Mouse (Mus musculus): ENCODE data around the gene Kcne2.

GRCm38 (mm10) chr16:92309126-92309525 is 16.9 kb downstream of the Kcne2 start:
- TF ChIP-seq USF1 (IDR thresholded peaks at IDR 0.05; ENCODE audit: low read depth) (no peak), POLR2A (IDR thresholded peaks at IDR 0.05; ENCODE audit: insufficient read length, low read depth) (no peak), E2F4 (IDR thresholded peaks at IDR 0.05; ENCODE audit: insufficient read depth) (no peak), CEBPB (IDR thresholded peaks at IDR 0.05; ENCODE audit: insufficient read depth, poor library complexity, severe bottlenecking) (no peak)

Measured in myocyte (in vitro differentiated cells).